Mouse (Mus musculus): ENCODE measurements around the gene Adam11. TPM values are rescaled to one million over a fixed set of nuclear protein-coding genes. Genes with fewer than 3 reads are reported as not detected.
A peak's percentile ranks its signal among the peaks of the same experiment; 100 is the strongest.

Gene Adam11
- polyA plus RNA-seq, 1 experiment from 2014 or later = 3.9 TPM

DNA sequence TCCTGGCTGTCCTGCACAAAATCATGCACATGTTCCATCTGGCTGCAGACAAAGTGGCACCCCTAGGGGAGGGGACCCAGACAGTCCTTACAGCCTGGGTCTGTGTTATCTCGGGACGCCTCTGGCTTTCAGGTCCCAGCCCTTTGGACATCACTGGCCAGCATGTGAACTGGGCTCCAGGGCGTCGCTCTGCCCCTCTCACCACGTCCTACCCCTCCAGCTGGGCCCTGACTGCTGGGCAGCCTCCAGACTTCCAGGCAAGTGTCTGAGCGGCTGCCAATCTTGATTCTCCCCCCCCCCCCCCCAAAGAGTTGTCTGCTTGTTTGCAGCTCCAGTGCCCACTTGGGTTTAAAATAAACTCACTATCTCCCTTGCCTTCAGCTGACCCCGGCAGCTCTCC lies 22.2 kb downstream of the Adam11 start:
- H3K4me1 ChIP-seq (replicated peaks) = peaks cover 5% of the 10 kb centered on the region; the same call in 1 of the 2 replicates
- no peak overlapping the region for H3K4me3 ChIP-seq (replicated peaks)
- H3K9ac ChIP-seq = no peak overlapping the region
- H3K9me3 ChIP-seq = no peaks in the 10 kb centered on the region
- no peak for ATAC-seq
- H3K36me3 ChIP-seq = no peaks in the 10 kb centered on the region
- no peak overlapping the region for H3K4me2 ChIP-seq (replicated peaks)
- 0 out of 2 replicates have a peak, but pooled peaks cover 2% of the 10 kb centered on the region for H3K27me3 ChIP-seq (replicated peaks)
- 44% methylated on average over 7 of the region's 7 CpGs for WGBS
- no peak overlapping the region for H3K27ac ChIP-seq

DNA sequence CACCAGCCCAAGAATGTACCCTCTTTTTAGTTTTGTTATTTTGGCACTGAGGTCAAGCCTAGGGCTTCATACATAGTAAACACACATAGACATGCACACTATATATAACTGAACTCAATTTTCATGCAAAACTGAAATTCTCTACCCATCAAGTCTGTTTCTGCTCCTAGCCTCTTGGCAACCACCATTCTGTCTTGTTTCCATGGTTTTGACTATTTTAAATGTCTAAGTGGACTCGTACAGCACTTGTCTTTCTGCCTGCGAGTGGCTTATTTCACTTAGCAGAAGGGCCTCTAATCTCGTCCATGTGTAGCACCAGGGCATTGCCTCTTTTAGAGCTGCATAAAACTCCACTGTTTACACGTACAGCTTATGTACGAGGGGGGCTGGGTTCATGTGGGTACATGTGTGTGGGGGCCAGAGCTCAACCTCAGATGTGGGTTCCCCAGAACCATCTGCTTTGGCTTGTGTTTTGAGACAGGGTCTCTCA lies 26.5 kb downstream of the Adam11 start:
- ATAC-seq = no peak
- 71% methylated on average over 5 of the region's 5 CpGs for WGBS
- Histone ChIP-seq H3K36me3 (no peaks in the 10 kb centered on the region), H3K4me2 (replicated peaks) (no peak overlapping the region), H3K9me3 (no peaks in the 10 kb centered on the region), H3K9ac (no peak overlapping the region), H3K4me1 (replicated peaks) (peaks cover 9% of the 10 kb centered on the region), H3K27me3 (replicated peaks) (0 out of 2 replicates have a peak, but pooled peaks cover 2% of the 10 kb centered on the region), H3K27ac (no peak overlapping the region), H3K4me3 (replicated peaks) (no peak overlapping the region)

DNA sequence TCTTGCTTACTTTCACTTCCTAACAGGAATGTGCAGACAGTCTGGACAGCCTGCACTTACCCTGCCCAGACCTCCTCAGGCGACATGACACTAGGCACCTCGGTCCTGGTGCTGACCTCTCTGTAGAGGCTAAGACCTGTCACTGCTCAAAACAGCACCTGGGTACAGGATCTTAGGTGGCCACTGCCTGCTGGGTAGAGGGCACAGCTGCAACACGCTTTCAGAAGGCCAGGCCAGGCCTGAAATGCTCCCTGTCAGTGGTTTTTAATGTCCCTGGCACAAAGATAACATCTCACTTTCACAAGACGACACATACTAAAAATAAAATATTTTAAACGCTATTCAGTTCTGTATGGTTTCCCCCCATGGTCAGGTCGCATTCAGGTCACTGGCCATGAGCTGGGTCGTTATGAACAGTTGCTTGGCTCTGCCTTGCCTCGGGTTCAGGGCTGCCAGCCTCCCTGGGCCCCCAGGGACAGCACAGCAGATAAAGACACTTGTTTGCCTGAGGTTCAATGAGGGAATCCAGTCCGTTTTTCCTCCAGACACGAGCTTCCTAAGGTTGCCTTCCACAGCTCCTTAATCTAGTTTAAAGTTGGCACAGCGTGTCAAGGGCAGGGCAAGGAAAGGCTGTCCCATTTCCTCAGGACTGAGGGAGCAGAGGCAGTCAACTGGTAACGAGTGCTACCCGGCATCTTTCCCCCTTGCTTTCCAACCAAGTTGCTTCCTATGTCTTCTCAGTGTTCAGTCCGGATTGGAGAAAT lies 30.6 kb downstream of the Adam11 start:
- H3K4me3 ChIP-seq (replicated peaks) = no peak overlapping the region
- H3K27ac ChIP-seq = peak overlapping the region; percentile 10; the same call in 1 of the 2 replicates
- 40% methylated on average over 14 of the region's 14 CpGs for WGBS
- H3K9me3 ChIP-seq = no peaks in the 10 kb centered on the region
- H3K27me3 ChIP-seq (replicated peaks) = no peaks in the 10 kb centered on the region
- no peak overlapping the region for H3K9ac ChIP-seq
- H3K4me2 ChIP-seq (replicated peaks) = no peak overlapping the region
- peaks cover 9% of the 10 kb centered on the region for H3K4me1 ChIP-seq (replicated peaks)
- no peaks in the 10 kb centered on the region for H3K36me3 ChIP-seq
- ATAC-seq = no peak

DNA sequence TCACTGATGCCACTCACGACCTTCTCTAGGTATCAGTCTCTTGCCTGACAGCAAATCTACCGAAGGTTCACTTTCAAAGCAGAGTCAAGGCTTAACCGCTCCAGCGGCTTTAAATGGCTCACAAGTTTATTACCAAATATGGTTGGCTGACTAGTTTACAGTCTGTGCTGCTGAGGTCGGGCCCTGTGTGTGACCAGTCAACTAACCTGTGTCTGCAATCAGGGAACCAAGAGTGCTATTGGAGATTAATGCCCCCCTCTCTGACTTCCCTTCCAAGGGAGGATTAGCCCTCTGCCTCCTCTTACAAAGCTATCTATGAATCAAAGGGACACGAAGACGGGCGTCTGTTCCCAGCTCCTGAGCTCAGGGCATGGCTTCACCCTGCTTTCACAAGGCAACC lies 32.9 kb downstream of the Adam11 start:
- no peak overlapping the region for H3K4me2 ChIP-seq (replicated peaks)
- no peaks in the 10 kb centered on the region for H3K27me3 ChIP-seq (replicated peaks)
- H3K4me3 ChIP-seq (replicated peaks) = no peak overlapping the region
- no peaks in the 10 kb centered on the region for H3K36me3 ChIP-seq
- H3K27ac ChIP-seq = no peak overlapping the region
- peaks cover 9% of the 10 kb centered on the region for H3K4me1 ChIP-seq (replicated peaks)
- WGBS = 34% methylated on average over 8 of the region's 8 CpGs
- no peak overlapping the region for H3K9ac ChIP-seq
- no peak for ATAC-seq
- no peaks in the 10 kb centered on the region for H3K9me3 ChIP-seq

DNA sequence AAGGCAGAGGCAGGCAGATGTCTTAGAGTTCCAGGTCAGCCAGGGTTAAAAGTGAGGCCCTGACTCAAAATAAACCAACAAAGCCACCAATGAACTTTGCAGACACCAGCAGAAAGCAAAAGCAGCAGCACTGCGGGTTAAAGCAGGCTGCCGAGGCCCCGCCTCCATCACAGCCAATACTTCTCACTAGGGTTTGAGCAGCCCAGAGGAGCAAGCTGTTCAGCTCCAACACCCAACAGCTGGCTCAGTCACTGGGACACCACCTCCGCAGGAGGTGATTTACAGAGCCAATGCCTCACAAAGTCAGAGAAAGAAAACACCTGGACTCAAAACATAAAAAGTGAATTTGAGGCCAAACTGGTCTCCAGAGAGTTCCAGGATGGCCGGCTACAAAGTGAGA lies 42.2 kb downstream of the Adam11 start:
- Histone ChIP-seq H3K4me1 (replicated peaks) (0 out of 2 replicates have a peak, but pooled peaks cover 3% of the 10 kb centered on the region), H3K27ac (no peak overlapping the region), H3K36me3 (0 out of 2 replicates have a peak, but pooled peaks cover 7% of the 10 kb centered on the region), H3K4me3 (replicated peaks) (no peak overlapping the region), H3K9me3 (no peaks in the 10 kb centered on the region), H3K9ac (no peak overlapping the region), H3K27me3 (replicated peaks) (no peaks in the 10 kb centered on the region), H3K4me2 (replicated peaks) (no peak overlapping the region)
- no peak for ATAC-seq
- 64% methylated on average over 5 of the region's 5 CpGs for WGBS

DNA sequence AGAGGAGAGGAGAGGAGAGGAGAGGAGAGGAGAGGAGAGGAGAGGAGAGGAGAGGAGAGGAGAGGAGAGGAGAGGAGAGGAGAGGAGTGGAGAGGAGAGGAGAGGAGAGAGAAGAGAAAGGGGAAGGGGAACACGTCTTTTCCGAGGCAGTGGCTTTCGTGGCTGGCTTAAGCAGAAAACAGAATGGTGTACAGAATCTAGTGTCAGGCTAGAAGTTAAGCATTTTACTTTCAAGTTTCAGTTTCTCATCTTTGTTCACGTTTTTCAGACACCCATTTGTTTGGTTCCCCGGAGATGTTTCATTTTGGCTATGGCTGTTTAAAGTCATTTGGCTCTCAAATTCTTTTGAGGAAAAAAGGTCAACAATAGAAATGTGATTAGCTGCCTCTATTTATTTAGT lies 47.0 kb downstream of the Adam11 start:
- H3K27ac ChIP-seq = no peak overlapping the region
- H3K36me3 ChIP-seq = no peaks in the 10 kb centered on the region
- H3K4me1 ChIP-seq (replicated peaks) = peaks cover 3% of the 10 kb centered on the region; the same call in 1 of the 2 replicates
- H3K4me2 ChIP-seq (replicated peaks) = no peak overlapping the region
- ATAC-seq = no peak
- WGBS = 59% methylated on average over 5 of the region's 5 CpGs
- no peaks in the 10 kb centered on the region for H3K27me3 ChIP-seq (replicated peaks)
- no peak overlapping the region for H3K9ac ChIP-seq
- H3K4me3 ChIP-seq (replicated peaks) = no peak overlapping the region
- no peaks in the 10 kb centered on the region for H3K9me3 ChIP-seq

- H3K9ac ChIP-seq = no peak overlapping the region
- H3K36me3 ChIP-seq = no peaks in the 10 kb centered on the region
- no peaks in the 10 kb centered on the region for H3K9me3 ChIP-seq
- no peaks in the 10 kb centered on the region for H3K27me3 ChIP-seq (replicated peaks)
- 49% methylated on average over 4 of the region's 4 CpGs for WGBS
- peaks cover 3% of the 10 kb centered on the region; the same call in 1 of the 2 replicates for H3K4me1 ChIP-seq (replicated peaks)
- H3K27ac ChIP-seq = no peak overlapping the region
- no peak overlapping the region for H3K4me3 ChIP-seq (replicated peaks)
- H3K4me2 ChIP-seq (replicated peaks) = no peak overlapping the region
- no peak for ATAC-seq
Measured at GRCm38 (mm10) chr11:102810721-102811485, 49.7 kb downstream of the Adam11 start.

DNA sequence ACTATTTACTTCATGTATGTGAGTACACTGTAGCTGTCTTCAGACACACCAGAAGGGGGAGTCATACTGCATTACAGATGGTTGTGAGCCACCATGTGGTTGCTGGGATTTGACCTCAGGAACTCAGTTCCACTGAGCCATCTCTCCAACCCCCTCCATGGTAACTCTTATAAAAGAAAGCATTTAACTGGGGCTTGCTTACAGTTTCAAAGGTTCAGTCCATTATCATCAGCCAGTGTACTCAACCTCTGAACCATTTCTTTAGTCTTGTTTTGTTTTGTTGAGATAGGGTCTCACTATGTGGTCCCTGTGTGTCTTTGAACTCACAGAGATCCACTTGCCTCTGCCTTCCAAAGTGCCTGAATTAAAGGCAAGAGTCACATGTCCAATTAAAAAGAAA lies 53.6 kb downstream of the Adam11 start:
- no peak for ATAC-seq
- Histone ChIP-seq H3K4me3 (replicated peaks) (no peak overlapping the region), H3K27me3 (replicated peaks) (no peaks in the 10 kb centered on the region), H3K36me3 (no peaks in the 10 kb centered on the region), H3K4me2 (replicated peaks) (no peak overlapping the region), H3K9me3 (no peaks in the 10 kb centered on the region), H3K27ac (no peak overlapping the region), H3K4me1 (replicated peaks) (peaks cover 14% of the 10 kb centered on the region), H3K9ac (no peak overlapping the region)

DNA sequence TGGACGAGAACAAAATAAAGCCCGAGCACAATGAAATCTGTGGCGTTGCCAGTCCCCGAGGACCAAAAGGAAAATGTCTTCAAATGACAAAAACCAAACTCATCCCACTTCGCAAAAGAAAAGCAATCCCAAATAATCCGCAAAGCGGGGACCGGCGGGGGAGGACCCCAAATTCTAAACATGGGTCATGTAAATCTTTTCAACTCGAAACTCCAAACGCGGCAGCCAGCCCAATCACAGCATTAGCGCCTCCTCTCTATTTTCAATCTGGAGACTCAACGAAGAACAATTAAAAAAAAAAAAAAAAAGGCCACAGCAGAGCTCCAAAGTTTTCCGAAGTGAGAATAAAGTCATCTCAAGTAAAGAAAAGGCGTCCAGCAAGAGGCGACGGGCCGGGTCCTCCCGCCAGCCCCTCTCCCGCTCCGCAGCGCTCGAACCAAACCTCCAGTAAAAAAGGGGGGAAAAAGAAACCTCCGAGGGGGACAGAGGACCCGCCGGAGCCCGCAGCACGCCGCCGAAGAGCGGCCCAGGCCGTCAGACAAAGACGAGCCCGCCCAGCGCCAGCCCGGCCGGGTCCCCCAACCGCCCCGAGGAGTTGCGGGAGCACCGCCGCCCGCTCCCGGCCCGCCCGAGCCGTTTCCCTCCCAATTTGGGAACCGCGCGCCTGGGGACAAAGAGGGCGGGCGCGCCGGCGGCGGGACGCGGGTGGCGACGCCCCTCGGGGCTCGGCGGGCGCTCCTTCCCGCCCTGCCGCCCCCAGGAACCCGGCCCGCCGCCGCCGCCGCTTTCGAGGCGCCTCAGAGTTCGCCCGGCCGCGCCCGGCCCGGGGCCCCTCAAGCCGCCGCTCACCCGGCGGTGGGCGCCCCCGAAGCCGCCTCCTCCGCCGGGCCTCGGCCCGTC lies 57.1 kb downstream of the Adam11 start:
- peak overlapping the region; percentile 93 for H3K4me2 ChIP-seq (replicated peaks)
- peak overlapping the region; percentile 81 for H3K4me3 ChIP-seq (replicated peaks)
- no peaks in the 10 kb centered on the region for H3K9me3 ChIP-seq
- peak; percentile 63 for ATAC-seq
- H3K9ac ChIP-seq = peak overlapping the region; percentile 94
- H3K27me3 ChIP-seq (replicated peaks) = no peaks in the 10 kb centered on the region
- H3K27ac ChIP-seq = peak overlapping the region; percentile 98
- H3K4me1 ChIP-seq (replicated peaks) = peaks cover 11% of the 10 kb centered on the region
- under 1% methylated on average over 69 of the region's 92 CpGs for WGBS
- H3K36me3 ChIP-seq = no peaks in the 10 kb centered on the region

GRCm38 (mm10) chr11:102819021-102819782 lies 58.0 kb downstream of the Adam11 start, which contains the start of gene Gjc1:
Gene Gjc1 (minus strand): TSS chr11:102819700.
- peak; percentile 87 for ATAC-seq
- H3K4me1 ChIP-seq (replicated peaks) = peaks cover 11% of the 10 kb centered on the region
- no peaks in the 10 kb centered on the region for H3K36me3 ChIP-seq
- H3K9ac ChIP-seq = peak within 1 kb of the TSS; percentile 94
- peak within 1 kb of the TSS; percentile 98 for H3K27ac ChIP-seq
- H3K27me3 ChIP-seq (replicated peaks) = no peaks in the 10 kb centered on the region
- H3K4me2 ChIP-seq (replicated peaks) = peak within 1 kb of the TSS; percentile 93
- no peaks in the 10 kb centered on the region for H3K9me3 ChIP-seq
- WGBS = under 1% methylated on average over 55 of the region's 97 CpGs
- peak within 1 kb of the TSS; percentile 81 for H3K4me3 ChIP-seq (replicated peaks)

- ATAC-seq = peak; percentile 18
- Histone ChIP-seq H3K27ac (peak overlapping the region; percentile 98), H3K27me3 (replicated peaks) (no peaks in the 10 kb centered on the region), H3K4me1 (replicated peaks) (peaks cover 11% of the 10 kb centered on the region), H3K9ac (peak overlapping the region; percentile 94), H3K36me3 (no peaks in the 10 kb centered on the region), H3K4me3 (replicated peaks) (peak overlapping the region; percentile 81), H3K9me3 (no peaks in the 10 kb centered on the region), H3K4me2 (replicated peaks) (peak overlapping the region; percentile 93)
- 10% methylated on average over 14 of the region's 14 CpGs for WGBS
Measured at GRCm38 (mm10) chr11:102819783-102820385, 58.6 kb downstream of the Adam11 start.
